Mouse (Mus musculus) kidney, adult 8-10 months (tissue): ENCODE results near the gene Scube3.
"Not testable (repeated sequence)": the region's sequence is repeated elsewhere in the genome, so short reads cannot be mapped to it uniquely, and the experiment has no call there.

Source experiments
- DNase-seq, 2 experiments: peaks; one replicate each; pipeline ENCODE4 v3.0.0; 2022

Scube3 gene

DNA sequence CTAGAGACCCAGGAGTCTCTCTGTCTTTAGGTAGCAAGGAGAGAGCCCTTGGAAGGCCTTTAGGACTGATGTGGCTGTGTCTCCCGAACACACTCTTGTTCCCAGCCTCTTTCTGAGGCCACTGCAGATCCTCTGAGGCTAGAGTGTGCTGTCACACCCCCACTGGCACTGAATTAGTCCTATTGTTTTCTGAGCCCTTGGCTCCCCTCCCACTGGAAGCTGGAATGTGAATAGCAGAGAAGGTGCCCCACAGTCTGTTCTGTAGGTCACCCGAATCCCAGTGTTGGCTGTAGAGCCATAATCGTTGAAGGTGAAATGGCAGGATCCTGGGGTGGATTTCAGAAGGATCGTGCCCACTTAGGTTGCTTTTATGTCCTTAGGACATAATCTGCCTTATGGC, 38.4 kb downstream of the Scube3 start:
- no peak for DNase-seq

DNA sequence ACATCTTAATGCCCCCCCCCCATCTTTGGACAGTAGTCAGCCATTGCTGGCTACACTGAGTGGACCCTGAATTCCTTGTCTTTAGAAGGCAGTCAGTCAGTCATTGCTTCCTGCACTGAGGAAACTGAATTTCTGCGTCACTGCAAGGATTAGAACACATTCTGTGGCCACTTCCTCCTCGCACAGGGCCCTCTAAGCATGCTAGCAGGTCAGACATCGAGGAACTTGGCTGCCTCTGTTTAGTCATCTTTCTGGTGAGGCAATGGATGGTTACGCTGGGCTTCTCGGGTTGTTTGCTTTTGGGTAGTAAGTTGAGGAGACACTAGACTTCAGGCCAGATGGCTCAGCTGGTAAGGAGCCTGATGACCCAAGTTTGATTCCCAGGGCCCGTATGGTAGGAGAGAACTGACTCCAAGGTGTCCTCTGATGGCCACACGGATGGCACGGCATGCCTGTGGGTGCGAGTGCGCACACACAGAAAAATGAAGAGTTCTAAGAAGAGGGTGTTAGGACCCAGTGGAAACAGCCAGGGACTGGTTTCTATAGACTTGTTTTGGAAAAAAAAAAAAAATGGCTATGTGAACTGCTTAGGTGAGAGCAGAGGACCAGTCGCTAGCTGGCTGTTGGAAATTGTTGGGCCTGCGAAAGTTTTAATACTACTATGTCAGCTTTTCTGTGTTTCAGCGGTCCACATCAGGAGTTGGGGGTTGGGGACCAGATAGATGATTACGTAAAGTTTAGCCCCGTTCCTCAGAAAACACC, 39.0 kb downstream of the Scube3 start:
- no peak for DNase-seq

DNA sequence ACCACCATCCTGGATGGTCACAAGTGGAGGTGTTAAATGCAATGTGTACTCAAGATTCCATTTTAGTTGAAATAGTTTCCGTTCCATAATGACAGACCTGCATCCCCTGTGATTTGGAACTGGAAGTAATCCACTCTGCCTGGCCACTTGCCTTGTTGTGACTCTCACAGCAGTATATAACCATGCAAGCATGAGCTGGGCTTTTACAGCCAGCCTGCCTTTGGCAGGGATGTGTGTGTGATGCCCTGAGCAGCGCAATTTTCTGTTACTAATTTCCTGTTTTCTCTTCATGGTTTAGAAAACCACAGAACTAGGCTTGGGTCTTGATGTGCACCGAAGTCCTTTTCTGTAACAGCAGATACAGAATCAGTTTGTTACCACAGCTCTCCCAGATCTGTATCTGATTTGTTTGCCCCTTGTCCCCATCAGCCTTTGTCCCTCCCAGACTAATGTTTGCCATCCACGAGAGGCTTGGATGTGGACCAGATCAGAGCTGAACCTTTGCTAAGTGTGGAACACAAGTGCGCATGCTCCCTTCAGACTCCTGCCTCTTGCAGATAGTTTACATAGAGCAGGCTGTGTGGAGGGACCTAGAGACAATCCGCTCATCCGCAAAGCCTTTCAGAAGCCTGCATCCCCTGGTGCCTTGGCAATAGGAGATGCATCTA, 43.2 kb downstream of the Scube3 start:
- no peak for DNase-seq

DNA sequence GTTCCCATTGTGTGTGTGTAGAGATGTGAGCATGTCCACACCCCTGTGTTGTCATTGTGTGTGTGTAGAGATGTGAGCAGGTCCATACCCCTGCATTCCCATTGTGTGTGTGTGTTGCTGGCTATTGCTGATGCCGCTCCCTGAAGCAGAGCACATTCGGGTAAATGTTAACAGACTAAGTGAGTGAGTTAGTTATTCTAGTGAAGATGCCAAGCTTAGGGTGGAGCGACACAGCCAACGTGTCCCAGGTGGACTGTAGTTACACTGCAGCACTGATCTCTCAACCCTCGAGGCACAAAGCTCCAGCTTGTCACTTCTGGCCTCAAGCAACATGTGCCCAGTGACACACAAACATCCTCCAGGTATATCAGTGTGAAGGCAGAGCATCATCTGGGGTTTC, 46.4 kb downstream of the Scube3 start:
- DNase-seq = peak; percentile 20 to 36

DNA sequence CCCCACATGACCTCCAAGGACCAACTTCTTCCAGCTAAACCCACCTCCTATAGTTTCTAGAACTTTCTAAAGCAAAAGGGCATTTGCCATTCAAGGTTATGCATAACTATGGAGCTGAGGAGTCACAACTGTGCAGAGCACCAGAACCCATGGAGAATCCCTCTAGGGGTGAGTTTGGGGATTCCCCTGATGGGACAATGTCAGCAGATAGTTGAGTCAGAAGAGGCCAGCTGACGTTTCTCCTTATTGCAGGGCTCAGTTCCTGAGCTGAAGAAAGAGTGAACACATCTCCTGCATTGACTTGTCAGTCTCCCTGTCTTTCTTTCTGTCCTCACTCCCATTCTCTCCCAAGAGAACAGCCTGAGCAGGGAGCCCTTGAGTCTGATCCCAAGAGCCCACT, 50.8 kb downstream of the Scube3 start:
- DNase-seq = no peak

DNA sequence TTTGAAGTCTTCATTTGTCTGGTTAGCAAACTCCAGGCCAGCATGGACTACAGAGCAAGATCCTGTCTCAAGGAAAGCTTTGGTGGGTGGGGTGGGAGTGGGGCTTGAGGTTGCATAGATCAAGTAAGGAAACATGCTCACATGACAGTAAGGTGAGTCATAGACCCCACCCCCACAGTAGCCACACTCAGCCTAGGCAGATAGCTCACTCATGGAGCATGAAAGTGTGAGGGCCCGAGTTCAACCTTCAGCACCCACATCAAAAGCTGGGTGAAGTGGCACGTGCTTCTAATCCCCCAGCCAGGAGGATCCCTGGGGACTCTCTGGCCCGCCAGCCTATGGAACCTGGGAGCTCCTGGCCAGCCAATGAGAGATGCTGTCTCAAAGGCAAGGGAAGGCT, 51.6 kb downstream of the Scube3 start:
- no peak for DNase-seq

DNA sequence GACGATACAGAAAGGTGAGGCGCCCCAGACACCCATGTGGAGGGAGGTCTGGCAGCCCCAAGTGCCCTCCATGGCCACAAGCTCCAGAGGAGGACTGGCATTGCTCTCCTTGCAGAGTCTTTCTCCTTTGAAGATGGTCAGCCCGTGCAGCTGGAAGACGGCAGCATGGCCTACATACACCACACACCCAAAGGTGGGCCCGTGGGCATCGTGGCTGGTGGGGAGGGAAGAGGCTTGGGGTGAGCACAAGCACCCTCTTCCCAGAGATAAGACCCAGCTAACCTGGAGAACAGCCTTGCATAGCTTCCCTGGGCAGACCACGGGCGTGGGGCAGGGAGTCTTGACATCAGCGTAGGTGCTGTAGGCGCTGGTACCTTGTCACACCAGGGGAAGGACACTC, 53.1 kb downstream of the Scube3 start:
- no peak for DNase-seq

DNA sequence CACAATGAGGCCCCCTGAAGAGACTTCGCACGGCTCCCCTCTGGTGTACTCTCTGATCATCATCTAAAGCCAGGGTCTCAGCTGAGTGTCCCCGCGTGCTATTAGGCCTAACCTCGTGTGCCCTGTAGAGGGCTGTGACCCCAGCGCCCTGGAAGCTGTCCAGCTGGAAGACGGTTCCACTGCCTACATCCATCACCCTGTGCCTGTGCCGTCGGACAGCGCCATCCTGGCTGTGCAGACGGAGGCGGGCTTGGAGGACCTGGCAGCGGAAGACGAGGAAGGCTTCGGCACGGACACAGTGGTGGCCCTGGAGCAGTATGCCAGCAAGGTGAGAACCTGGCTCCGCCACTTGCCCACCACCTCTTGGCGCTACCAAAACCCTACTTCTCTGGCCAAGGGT, 55.7 kb downstream of the Scube3 start:
- DNase-seq = no peak

DNA sequence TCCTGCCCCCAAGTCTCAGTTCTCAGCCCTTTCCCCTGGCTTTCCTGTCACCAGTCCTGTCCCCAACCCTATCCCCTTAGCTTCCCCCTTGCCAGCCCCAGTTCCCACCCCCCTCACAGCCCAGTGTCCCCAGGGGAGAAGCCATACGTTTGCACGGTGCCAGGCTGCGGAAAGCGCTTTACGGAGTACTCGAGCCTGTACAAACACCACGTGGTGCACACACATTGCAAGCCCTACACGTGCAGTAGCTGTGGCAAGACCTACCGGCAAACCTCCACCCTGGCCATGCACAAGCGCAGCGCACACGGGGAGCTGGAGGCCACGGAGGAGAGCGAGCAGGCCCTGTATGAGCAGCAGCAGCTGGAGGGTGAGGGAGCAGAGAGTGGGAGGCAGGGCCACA, 60.0 kb downstream of the Scube3 start:
- no peak for DNase-seq

DNA sequence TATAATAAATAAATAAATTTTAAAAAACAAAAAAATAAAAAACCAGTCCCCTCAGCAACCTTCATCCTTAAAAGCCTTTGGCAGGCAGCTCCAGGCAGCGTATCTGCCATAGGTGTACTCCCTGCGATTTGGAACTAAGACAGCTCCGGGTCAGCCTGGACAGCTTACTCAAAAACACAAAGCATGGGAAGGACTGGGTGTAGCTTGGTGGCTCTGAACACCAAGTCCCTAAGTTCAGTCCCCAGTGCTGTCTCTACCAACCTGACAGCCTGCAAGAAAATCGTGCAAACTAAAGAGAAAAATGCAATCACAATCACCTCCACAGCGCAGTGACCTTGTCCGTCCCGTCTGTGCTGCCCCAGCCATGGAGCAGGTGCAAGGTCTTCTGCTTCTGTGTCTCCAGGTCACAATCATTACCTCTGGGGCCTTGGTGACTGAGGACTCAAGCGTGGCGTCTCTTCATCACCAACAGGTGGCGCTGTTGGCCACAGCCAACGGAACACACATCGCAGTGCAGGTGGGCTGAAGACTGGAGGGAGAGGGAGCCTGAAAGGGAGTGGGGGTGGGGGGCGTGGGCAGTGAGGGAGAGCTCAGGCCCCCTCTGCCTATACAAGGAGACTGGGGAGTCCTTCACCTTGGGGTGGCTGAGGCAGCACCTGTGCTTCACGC, 62.2 kb downstream of the Scube3 start:
- DNase-seq = peak in 1 of 2 experiments; percentile 24

DNA sequence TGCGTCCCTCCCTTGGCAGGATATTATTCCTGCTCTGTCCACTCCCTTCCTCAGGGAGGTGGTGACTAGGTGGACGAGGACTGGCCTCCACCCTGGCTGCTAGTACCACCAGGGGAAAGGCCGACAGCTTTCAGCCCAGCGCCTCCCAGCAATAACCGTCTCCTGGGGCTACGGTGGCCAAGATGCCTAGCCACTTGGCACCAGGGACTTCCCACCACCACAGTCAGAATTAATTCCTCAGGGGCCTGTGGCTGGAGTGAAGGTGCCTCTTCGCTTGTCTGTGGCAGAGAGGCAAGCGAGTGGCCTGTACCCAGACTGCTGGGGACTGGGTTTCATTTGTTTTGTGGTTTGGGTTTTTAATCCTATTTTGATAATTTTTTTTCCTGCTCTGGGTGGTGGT, 63.5 kb downstream of the Scube3 start:
- DNase-seq = no peak

DNA sequence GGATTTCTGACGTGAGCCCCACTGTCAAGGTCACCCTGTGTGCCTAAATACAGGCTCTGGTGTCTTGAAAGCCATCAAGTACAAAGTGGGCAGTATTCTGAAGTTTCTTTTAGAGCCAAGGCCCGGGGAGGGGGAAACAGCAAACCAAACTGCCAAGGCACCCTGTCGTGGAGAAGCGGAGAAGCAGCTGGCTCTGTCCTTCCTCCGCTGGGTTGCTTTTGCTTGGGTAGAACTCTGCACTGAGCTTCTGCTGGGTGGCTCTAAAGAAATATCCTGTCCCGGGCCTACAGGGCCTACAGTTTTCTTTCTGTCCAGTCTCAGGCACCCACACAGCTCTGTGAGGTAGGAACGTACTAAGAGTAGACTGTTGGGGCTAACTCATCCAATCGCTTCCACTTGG, 65.2 kb downstream of the Scube3 start:
- DNase-seq = no peak

DNA sequence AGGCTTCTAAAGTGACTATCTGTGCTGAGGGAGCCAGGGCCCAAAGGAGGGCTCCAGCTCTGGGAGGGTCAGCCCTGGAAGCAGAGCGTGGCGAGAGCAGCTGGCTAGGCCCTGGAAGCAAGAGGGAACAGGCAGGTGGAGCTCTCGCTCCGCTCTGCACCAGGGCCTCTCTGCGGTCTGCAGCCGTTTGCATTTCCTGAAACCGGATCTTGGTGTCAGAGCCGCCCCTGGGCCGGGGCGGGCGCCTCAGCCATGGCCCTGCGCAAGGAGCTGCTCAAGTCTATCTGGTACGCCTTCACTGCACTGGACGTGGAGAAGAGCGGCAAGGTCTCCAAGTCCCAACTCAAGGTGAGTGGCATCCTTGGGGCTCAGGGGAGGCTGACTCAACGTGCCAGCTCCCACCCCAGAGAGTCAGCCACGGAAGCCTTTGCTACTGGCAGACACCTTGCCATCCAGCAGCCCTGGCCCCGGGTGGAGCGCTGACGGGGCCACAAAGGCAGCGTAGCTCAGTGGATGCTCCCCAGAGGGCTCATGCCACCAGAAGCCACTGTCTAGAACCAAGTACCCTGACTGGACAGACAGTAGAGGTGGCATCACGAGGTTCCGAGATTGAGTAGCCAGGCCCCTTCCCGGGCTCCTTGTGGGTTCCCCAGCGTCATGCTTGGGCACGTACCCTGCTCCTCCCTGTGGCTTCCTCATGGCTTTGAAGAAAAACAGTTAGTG, 65.8 kb downstream of the Scube3 start, which contains the start of gene Def6:
Gene Def6, plus strand, starts transcription at position 188 of the 723 bp plus-strand sequence.
- DNase-seq = peak; percentile 57 to 68

DNA sequence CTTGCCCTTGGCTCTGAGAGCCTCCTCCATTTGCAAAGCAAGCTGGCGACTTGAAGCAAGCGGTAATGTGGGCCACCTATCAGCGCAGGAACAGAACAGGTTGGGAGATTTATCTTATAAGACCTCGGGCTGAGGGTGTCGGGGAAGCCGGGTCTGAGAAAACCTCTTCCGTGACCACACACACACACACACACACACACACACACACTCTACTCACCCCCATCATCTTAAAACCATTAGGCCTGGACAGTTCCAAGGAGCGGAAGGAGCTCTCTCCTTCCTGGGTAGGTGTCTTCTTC, 66.3 kb downstream of the Scube3 start:
- no peak for DNase-seq

DNA sequence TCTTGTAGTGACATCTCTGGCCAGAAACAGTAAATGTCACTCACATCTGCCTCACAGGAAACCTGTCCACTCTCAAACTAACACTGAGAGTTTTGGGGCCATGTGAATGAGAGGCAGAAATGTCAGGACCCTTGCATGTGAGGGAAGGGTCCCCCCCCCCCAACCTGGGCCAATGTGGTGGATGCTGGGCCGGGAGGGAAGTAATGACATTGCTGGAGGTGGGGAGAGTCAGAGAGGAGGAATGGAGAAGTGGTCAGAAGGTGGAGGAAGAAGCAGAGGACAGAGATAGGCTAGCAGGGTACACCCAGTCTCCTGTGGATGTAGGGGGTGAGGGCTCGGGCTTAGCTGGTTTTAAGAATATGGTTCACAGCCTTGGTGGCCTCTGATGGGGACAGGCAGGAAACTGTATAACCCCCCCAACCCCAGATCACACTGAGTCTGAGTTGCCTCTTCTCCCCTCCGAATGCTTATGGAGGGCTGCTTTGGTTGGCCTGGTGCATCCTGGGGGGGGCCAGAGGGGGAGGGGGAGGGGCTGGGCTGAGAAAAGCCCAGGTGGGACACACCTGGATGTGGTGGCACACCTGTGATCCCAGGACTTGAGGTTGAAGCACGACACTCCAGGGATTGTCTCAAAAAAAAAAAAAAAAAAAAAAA, 67.6 kb downstream of the Scube3 start:
- DNase-seq = no peak

DNA sequence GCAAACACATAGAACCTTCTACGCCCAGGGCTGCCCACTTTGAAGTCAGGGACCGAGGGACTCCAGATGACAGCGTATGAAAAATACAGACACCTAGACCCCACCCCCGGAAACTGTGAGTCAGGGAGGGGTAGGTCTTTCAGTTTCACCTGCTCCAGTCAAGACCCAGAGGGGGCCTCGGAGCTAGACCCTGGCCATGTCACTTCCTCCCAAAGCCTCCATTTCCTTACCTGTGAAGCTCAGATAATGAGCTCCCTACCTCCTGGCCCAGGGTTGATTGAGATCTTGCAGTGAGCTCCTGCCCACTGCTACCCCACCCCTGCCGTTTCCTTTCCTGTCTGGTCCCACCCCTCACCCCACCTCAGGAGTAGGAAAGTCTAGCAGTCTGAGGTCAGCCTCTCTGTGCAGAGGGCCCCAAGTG, 70.0 kb downstream of the Scube3 start:
- no peak for DNase-seq

DNA sequence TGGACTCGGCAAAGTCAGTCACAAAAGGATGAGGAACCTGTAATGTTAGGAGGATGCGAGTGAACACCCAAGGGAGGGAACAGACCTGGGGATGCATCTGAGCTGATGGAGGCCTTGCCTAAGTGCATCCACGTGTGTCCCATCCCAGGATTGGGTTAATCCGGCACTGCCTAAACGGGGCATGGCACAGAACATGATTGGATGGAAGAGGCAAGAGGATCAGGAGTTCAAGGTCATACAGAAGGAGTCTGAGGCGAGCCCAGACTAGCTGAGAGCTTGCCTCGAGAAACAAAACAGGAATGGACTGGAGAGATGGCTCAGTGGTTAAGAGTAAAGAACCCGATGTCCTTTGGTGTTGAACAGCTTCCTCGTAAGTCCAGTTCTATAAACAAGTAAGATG, 70.5 kb downstream of the Scube3 start:
- DNase-seq = no peak

DNA sequence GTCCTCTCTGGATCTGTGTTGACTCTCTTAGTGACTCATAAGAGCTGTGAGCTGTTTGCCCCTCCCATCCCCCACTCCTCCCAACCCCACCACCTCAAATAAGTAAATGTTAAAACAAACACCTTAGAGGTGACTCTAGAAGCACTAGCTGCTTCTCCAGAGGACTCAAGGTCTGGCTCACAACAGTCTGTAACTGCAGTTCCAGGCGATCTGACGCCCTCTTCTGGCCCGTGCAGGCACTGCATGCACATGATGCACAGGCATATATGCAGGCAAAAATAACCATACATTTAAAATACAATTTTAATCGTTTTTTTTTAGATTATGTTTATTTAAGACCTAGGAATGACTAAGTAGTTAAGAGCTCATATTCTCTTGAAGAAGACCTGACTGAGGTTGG, 71.3 kb downstream of the Scube3 start:
- no peak for DNase-seq

DNA sequence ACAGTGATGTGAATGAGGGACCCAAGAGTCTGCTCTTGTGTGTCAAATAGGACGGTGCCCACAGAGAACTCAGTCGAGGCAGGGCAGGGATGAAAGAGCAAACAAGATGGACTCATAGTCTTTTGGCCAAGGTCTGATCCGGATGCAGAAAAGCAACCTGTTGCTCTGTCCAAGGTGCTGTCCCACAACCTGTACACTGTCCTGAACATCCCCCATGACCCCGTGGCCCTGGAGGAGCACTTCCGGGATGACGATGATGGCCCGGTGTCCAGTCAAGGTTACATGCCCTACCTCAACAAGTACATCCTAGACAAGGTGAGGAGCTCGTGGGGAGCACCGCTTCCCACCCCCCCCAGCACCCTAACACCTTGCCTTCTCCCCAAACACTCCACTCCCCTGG, 74.8 kb downstream of the Scube3 start:
- no peak for DNase-seq

DNA sequence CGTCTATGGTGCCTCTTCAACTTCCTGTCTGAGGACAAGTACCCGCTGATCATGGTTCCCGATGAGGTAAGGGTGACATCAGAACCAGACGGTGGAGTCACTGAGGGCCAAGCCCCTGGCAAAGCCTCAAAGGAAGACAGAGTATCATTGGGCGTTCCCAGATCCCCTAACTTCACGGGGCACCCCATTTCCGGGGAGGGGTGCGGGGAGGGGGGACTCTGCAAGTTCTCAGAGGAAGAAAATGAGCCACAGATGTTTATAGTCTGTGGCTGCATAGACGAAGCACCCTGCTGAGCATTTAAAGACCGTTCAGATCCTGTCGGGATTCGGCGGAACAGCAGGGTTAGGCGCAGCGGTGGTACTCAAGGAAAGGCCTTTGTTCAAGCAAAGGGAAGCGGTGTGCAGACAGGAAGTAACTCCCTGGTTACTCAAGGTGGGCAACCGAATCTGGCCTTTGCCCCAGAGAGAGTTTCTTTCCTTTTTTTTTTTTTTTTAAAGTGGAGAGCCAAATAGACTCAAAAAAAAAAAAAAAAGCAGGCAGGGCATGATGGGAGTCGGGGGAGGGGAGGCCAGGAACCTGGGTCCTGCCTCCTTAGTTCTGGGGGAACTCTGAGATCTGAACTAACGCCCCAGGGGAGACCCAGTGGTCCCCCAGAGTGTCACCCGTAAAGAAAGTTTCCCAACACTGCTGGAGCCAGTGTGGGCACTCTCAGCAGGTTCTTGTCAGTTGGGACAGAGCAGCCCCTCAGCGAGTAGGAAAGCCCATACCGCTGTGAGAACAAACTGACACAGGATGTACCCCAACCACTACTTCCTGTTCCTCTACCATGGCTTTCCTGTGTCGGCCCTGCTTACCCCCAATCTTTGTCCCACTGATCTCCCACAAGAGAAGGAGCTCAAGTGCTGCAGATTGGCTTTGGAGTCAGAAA, 76.0 kb downstream of the Scube3 start:
- DNase-seq = no peak

DNA sequence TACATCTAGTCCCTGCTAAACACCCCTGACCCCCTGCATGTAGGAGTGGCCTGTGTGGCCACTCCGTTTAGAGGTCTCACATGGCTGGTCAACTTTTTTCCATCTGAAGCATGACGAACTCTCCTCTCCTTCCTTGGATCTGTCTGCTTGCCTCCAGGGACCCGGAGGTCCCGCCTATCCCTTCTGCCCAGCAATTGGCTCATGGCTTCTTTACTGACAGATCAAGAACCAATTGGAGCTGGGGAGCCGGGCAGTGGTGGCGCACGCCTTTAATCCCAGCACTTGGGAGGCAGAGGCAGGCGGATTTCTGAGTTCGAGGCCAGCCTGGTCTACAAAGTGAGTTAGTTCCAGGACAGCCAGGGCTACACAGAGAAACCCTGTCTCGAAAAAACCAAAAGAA, 80.5 kb downstream of the Scube3 start:
- DNase-seq = not testable (repeated sequence)
